Mouse (Mus musculus): Measurements from ENCODE around the gene Pomc. TPM values are rescaled to one million over a fixed set of nuclear protein-coding genes. Genes with fewer than 3 reads are reported as not detected.

Pomc gene
- under 1 TPM in 1 of 2 experiments, not detected in 1; 0.58 TPM for total RNA-seq (2023)

DNA sequence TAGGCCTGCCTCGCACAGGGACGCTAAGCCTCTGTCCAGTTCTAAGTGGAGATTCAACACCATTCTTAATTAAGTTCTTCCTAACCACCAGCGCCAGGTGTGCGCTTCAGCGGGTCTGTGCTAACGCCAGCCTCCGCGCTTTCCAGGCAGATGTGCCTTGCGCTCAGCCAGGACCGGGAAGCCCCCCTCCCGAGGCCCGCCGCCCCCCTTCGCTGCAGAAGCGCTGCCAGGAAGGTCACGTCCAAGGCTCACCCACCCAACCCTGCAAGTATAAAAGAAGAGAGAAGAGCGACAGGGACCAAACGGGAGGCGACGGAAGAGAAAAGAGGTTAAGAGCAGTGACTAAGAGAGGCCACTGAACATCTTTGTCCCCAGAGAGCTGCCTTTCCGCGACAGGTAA lies at the start of gene Pomc:
Pomc (plus strand) TSS at position 301 of the 400 bp plus-strand sequence.

Other genes with a start within 250 kb of the Pomc start
- 10 to 100 TPM; 22.5 to 26.7 TPM for gene Dnmt3a, start 148.9 kb upstream of the Pomc start, total RNA-seq (2023)
- under 1 TPM; 0.07 to 0.68 TPM for gene Efr3b, start 84.0 kb downstream of the Pomc start, total RNA-seq (2023)
- 1 to 10 TPM; 2.3 TPM for gene Dnajc27, start 127.6 kb downstream of the Pomc start, total RNA-seq (2023)
- gene Adcy3, start 178.2 kb downstream of the Pomc start, total RNA-seq (2023) = 1 to 10 TPM; 1.4 to 2.4 TPM

All from neutrophil, adult 59 days (primary cell).